Mouse (Mus musculus) embryonic stem cell, embryonic (primary cell): ENCODE results near the gene Gm20219.

ENCODE experiments used
- CTCF ChIA-PET, 4 experiments: fragments of 300-600 bp in 2 of 4; fragments of 350-600 bp in 2 of 4; sonication (Branson Sonifier 250); formaldehyde crosslinking; loops; one replicate each; lab custom pipeline; 2022; ENCODE audit warnings: inconsistent platforms in 2 of 4; lab: Charles Lee
- POLR2A ChIA-PET, 4 experiments: fragments of 300-600 bp in 2 of 4; fragments of 350-600 bp in 2 of 4; sonication (Branson Sonifier 250); formaldehyde crosslinking; loops; one replicate each; lab custom pipeline; 2022; ENCODE audit warnings: antibody characterized with exemption in 4 of 4, inconsistent platforms in 1 of 4; lab: Charles Lee

The Gm20219 gene

DNA sequence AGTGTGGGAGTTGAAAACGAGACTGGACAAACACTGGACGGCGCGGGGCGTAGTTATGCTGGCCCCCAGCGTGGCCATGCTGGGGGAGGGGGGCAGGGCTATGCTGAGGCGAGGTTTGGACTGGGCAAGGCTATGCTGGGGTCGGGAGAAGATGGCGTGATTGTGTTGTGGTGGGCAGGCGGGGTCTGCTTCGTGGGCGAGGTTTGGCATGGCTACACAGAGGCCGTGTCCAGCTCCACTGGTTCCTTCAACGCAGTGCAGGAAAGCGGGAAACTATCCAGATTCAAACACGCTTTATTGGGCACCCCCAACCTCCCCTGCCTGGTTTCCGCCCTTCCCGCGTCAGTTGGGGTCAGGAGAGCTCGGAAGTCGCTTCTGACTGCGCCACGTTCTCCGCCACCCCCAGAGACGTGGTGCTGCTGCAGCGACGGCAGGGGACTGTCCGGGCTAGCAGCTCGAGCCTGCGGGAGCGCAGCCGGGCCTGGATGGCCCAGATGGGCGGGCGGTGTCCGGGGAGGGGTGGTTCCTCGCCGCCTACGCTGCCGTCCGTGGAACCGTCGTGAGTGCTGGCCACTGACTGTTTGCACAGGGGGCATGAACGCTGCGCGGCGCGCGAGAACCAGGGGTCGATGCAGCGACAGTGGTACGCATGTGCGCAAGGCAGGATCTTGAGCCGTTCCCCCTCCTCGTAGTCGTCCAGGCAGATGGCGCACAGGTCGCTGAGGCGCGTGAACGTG, 43.0 kb downstream of the Gm20219 start:
- CTCF ChIA-PET, result interaction anchor here (0.6 to 1.1 kb wide), 4 partner anchors 9 to 47 kb away, joined by 3 to 4 read pairs (median 3); no protein-coding TSS in a partner anchor
- POLR2A ChIA-PET, result interaction anchor here in 3 of 4 experiments (0.9 to 2.1 kb wide), 10 partner anchors 8 to 207 kb away, joined by 3 to 7 read pairs (median 5); partner anchors contain the start of gene Uhrf1 (in 1 of the 3)

DNA sequence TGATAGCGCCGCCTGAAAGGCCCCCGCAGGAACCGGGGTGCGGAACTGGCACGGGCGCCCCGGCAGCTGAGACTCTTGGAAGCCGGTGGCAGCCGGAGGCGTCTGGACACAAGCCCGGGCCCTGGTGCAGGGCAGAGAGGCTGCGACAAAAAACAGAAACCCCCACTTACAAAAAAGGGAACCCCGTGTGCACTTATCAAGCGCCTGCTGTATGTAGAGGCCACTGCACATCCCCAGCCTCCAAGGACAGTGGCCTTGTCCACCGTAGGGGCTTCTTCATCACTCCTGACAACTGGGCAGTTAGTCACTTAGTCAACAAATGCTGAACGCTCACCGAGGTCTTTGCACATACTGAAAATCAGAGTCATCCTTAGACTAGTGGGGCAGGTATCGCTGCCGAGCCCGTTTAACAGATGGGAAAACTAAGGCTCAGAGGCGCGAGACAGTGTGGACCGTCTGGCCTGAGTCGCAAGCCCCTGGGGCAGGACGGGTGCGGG, 43.7 kb downstream of the Gm20219 start:
- POLR2A ChIA-PET, result interaction anchor here in 3 of 4 experiments (0.5 to 2.1 kb wide), 18 partner anchors 8 to 223 kb away, joined by 3 to 8 read pairs (median 4); partner anchors contain the start of genes Lonp1 (in 1 of the 3) and Uhrf1 (in 1 of the 3)
- CTCF ChIA-PET, result interaction anchor here (0.6 to 1.0 kb wide), 4 partner anchors 8 to 48 kb away, joined by 3 to 4 read pairs (median 3); no protein-coding TSS in a partner anchor

DNA sequence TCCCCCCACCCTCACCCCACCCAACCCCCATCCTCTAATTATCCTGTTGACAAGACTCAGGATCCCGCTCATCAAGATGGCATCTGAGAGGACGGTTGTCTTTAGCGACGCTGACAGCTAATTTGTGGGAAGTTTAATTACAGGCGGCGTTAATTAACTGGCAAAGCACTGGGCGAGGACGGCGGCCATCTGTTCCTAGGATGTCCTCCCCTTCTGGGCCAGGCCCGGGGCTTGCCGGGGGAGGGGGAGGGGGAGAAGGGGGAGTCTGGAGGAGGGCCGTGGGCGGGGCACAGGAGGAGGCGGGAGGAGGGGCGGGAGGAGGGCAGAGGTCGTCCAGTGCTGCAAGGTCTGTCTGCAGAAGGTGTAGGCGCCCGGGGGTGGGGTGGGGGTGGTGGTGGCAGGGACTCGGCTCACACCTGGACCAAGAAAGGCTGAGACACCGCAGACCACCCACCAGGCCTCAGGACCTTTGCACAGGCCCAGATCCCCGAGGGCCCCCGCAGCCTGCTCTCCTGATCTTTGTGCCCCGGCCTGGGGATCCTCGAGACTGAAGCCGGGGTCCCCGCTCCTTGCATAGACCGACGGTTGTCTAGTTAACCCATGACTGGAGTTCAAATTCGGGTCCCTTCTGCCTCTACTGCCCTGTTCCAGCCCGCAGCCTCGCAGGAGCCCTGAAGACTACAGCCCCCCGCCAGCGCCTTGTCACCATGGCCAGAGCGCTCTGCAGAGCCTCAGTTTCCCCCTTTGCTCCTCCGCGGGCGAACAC, 44.3 kb downstream of the Gm20219 start:
- ChIA-PET POLR2A (interaction anchor here in 3 of 4 experiments (0.5 to 2.1 kb wide), 16 partner anchors 22 to 558 kb away, joined by 3 to 8 read pairs (median 4); partner anchors contain the start of genes Ebi3 (in 1 of the 3), Lonp1 (in 1 of the 3) and Uhrf1 (in 1 of the 3)), CTCF (interaction anchor here (0.6 to 1.4 kb wide), 11 partner anchors 22 to 159 kb away, joined by 3 to 7 read pairs (median 3); no protein-coding TSS in a partner anchor)

DNA sequence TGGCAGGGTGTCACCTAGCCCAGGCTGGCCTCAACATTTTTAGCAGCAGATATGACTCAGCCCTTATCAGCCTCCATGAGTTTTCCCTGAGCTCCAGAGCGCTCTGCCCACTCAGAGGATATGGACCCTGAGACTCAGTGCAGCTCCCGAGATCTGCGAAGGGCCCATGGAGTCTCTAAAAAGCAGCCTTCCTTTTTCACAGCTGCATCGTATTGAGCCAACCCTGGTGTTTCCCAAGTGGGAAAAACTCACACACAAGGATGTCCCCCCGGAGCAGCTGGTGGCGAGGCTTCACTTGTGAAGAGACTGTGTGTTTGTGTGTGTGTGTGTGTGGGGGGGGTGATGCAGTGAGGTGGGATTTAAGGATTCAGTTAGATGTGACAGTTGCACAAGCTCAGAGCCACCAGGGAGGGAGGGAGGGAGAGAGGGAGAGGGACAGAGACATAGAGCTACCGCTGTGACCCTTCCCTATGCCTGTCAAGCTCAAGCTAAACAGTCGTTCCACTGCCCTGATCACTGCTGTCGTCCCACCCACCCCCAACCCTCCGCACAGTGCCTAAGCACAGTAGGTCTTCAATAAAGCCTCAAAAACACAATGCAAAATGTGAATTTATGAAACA, 45.1 kb downstream of the Gm20219 start:
- CTCF ChIA-PET, result interaction anchor here (0.6 to 1.4 kb wide), 10 partner anchors 22 to 379 kb away, joined by 3 to 7 read pairs (median 4); no protein-coding TSS in a partner anchor
- POLR2A ChIA-PET, result interaction anchor here in 3 of 4 experiments (0.6 to 2.0 kb wide), 19 partner anchors 22 to 557 kb away, joined by 3 to 8 read pairs (median 4); partner anchors contain the start of genes Ebi3 (in 1 of the 3) and Lonp1 (in 1 of the 3)

DNA sequence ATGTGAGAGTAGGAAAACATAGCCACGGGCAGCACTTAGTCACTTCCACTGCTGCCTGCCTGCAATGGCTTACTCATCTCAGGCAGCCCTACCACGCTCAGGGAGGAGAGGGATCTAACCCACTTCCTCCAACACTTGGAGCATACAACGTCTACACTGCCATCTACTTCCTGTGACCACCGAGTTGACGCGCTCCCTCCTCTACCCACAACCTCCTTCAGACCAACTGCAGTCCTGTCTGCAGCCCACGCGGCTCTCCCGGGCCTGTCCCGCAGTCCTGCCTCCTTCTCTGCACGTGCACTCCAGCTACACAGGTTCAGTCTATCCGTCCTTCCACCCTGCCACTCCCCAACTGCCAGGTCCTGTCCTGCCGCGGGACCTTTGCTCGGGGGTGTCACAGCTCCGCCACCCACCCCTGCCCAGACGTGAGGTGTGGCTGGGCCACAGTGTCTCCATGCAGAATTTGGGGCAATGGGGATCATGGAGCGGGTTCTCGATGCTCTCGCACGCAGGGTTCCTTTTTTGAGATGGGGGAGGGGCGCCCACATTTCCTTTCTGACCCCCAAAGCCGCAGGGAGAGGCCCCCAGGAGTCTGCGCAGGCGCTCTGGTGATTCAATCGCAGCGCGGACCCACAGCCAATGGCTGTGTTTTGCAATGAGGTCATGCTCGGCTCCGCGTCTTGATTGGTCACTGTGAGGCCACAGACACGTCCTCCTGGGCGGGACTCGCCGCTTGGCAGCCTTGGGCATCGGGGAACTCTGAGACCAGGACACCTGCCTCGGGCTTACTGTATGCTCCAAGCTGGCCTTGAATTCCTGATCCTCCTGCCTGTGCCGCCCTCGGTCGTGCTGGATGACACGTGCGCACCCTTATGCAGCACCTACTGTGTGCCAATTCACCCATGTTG, 46.8 kb downstream of the Gm20219 start:
- POLR2A ChIA-PET, result interaction anchor here in 3 of 4 experiments (0.7 to 2.2 kb wide), 12 partner anchors 16 to 157 kb away, joined by 3 to 9 read pairs (median 4); partner anchors contain the start of genes Lonp1 (in 1 of the 3) and Ptprs (in 1 of the 3)
- CTCF ChIA-PET, result interaction anchor here in 2 of 4 experiments (0.6 to 1.5 kb wide), 5 partner anchors 38 to 382 kb away, joined by 3 to 5 read pairs (median 3); no protein-coding TSS in a partner anchor

DNA sequence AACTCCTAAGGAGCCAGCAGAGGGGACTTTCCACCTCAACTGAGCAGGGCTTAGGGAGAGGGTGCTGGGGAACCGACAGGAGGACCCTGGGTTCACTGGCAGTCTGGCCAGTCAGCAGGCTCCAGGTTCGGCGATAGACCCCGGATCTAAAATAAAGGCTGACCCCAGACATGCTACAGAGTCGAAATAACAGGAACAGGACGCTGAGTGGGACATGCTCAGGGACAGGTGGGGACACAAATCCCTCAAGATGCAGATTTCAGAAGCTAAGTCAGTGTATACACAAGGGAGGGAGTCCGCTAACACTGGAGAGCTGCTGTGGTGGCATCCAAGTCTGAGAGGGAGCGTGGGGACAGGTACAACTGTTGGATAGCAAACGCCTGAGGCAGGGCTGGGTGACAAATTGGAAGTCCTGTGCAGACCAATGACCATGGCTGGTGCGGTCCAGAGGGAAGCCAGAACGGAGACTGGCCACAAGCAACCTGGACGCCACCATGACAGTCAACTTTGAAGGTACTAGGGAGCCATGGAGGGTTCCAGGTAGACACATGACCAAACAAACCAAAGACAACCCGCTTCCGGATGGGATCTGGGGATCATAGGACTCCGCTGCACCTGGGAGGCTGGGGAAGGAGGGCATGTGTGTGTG, 47.6 kb downstream of the Gm20219 start:
- ChIA-PET POLR2A (interaction anchor here in 3 of 4 experiments (0.6 to 2.2 kb wide), 7 partner anchors 31 to 120 kb away, joined by 3 to 9 read pairs (median 4); partner anchors contain the start of genes Lonp1 (in 1 of the 3) and Ptprs (in 1 of the 3)), CTCF (interaction anchor here in 2 of 4 experiments (0.6 to 1.5 kb wide), 4 partner anchors 41 to 46 kb away, joined by 3 to 15 read pairs (median 4); no protein-coding TSS in a partner anchor)

DNA sequence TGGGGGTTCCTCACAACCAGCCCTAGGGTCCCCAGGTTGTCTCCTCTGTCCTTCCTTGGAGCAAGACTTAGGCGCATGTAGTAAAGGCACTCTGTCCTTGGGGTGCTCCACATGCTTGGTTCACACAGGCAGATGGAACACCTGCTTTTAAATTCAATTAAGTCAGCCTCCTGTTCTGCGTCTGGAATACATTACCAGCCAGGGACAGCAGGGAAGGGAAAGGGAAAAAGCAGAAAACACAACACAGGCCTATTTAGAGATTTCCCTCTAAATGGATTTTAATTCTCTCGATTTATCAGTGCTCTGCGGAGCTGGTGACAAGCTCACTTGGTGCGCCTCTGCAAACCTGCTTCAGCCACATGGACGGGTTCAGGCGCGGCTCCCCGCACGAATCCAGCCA, 48.8 kb downstream of the Gm20219 start:
- ChIA-PET POLR2A (interaction anchor here in 3 of 4 experiments (0.6 to 2.2 kb wide), 9 partner anchors 11 to 122 kb away, joined by 3 to 9 read pairs (median 4); partner anchors contain the start of genes Catsperd (in 1 of the 3), Gm20219 (in 1 of the 3) and Lonp1 (in 1 of the 3)), CTCF (interaction anchor here in 2 of 4 experiments (0.7 to 1.6 kb wide), 7 partner anchors 18 to 148 kb away, joined by 3 to 5 read pairs (median 4); no protein-coding TSS in a partner anchor)

DNA sequence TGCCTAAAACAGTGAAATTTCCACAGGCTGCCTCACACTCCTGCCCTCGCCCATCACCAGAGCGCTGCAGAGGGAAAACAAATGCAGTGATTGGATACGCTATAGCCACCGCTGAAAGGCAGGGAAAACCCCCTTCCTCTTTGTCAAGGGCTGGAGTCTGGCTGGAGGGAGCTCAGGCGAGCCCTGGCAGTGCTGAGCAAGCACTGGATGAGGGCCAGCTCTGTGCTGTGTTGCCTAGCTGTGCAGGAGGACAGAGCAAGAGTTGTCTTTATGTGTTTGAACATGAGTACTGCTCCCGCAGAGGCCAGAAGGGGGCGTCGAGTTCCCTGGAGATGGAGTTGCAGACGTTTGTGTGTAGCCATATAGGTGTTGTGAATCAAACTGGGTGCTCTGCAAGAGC, 51.7 kb downstream of the Gm20219 start:
- POLR2A ChIA-PET, result interaction anchor here in 2 of 4 experiments (0.6 to 2.4 kb wide), 15 partner anchors 9 to 213 kb away, joined by 3 to 9 read pairs (median 3); partner anchors contain the start of genes Gm20219 (in 1 of the 2) and Rpl36 (in 1 of the 2)
- CTCF ChIA-PET, result interaction anchor here (0.5 to 3.0 kb wide), 31 partner anchors 9 to 460 kb away, joined by 3 to 37 read pairs (median 5); partner anchors contain the start of genes Gm20219 (in 2 of the 4) and Ranbp3 (in 1 of the 4)

DNA sequence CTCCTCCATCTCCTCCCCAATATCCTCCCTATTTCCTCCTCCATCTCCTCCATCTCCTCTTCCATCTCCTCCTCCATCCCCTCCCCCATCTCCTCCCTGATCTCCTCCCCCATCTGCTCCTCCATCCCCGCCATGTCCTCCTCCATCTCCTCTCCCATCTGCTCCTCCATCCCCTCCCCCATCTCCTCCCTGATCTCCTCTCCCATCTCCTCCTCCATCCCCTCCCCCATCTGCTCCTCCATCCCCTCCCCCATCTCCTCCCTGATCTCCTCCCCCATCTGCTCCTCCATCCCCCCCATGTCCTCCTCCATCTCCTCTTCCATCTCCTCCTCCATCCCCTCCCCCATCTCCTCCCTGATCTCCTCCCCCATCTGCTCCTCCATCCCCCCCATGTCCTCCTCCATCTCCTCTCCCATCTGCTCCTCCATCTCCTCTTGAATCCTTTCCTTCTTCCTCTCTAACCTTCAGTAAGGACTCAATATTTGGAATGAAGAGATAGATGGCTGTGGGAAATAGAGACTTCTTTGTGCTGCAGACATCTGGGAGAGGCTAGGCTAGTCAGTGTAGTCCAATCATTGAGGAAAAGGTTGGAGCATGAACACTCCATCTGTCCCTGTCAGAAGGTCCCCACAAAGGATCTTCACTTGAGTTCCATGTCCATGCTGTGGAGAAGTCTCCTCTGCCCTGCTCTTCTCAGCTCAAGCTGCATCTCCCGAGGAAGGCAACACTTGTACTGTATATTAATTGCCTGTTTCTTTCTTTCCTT, 52.4 kb downstream of the Gm20219 start:
- ChIA-PET POLR2A (interaction anchor here in 2 of 4 experiments (0.6 to 2.4 kb wide), 14 partner anchors 9 to 214 kb away, joined by 3 to 9 read pairs (median 4); partner anchors contain the start of genes Gm20219 (in 1 of the 2) and Rpl36 (in 1 of the 2)), CTCF (interaction anchor here (0.5 to 3.0 kb wide), 30 partner anchors 9 to 591 kb away, joined by 3 to 37 read pairs (median 5); partner anchors contain the start of genes Gm20219 (in 2 of the 4) and Ranbp3 (in 1 of the 4))
